Mouse (Mus musculus): ENCODE measurements around the gene Samd15.
A peak's percentile ranks its signal among the peaks of the same experiment; 100 is the strongest.
"Not testable (repeated sequence)": the region's sequence is repeated elsewhere in the genome, so short reads cannot be mapped to it uniquely, and the experiment has no call there.

Gene Samd15

GRCm38 (mm10) chr12:87199206-87199972, at the start of gene Samd15:
TSS of gene Samd15 (plus strand) at chr12:87199723.
- no peak for DNase-seq (ENCODE audit: low read depth in 1 of 2, low spot score in 2 of 2)

- not testable (repeated sequence) for DNase-seq (ENCODE audit: low read depth in 1 of 2, low spot score in 2 of 2)
Measured at GRCm38 (mm10) chr12:87154448-87154847, 45.1 kb upstream of the Samd15 start.

GRCm38 (mm10) chr12:87157361-87157760, 42.2 kb upstream of the Samd15 start:
- no peak for DNase-seq (ENCODE audit: low read depth in 1 of 2, low spot score in 2 of 2)

GRCm38 (mm10) chr12:87158099-87158498, 41.4 kb upstream of the Samd15 start:
- DNase-seq (ENCODE audit: low read depth in 1 of 2, low spot score in 2 of 2): no peak

GRCm38 (mm10) chr12:87160310-87160709, 39.2 kb upstream of the Samd15 start:
- DNase-seq (ENCODE audit: low read depth in 1 of 2, low spot score in 2 of 2): no peak

- DNase-seq (ENCODE audit: low read depth in 1 of 2, low spot score in 2 of 2): no peak
Measured at GRCm38 (mm10) chr12:87160815-87161214, 38.7 kb upstream of the Samd15 start.

- no peak for DNase-seq (ENCODE audit: low read depth in 1 of 2, low spot score in 2 of 2)
Measured at GRCm38 (mm10) chr12:87175194-87175946, 24.2 kb upstream of the Samd15 start.

- no peak for DNase-seq (ENCODE audit: low read depth in 1 of 2, low spot score in 2 of 2)
Measured at GRCm38 (mm10) chr12:87177631-87178030, 21.9 kb upstream of the Samd15 start.

GRCm38 (mm10) chr12:87193008-87193407, 6.5 kb upstream of the Samd15 start:
- no peak for DNase-seq (ENCODE audit: low read depth in 1 of 2, low spot score in 2 of 2)

- DNase-seq (ENCODE audit: low read depth in 1 of 2, low spot score in 2 of 2): no peak
Measured at GRCm38 (mm10) chr12:87195069-87195468, 4.5 kb upstream of the Samd15 start.

GRCm38 (mm10) chr12:87196310-87196709, 3.2 kb upstream of the Samd15 start:
- no peak for DNase-seq (ENCODE audit: low read depth in 1 of 2, low spot score in 2 of 2)

- no peak for DNase-seq (ENCODE audit: low read depth in 1 of 2, low spot score in 2 of 2)
Measured at GRCm38 (mm10) chr12:87198792-87199191, 731 bp upstream of the Samd15 start.

GRCm38 (mm10) chr12:87199973-87200586, 557 bp downstream of the Samd15 start, which contains the start of gene Tmed8:
TSS of gene Tmed8 (minus strand) at chr12:87200454.
- peak; percentile 11 to 33 for DNase-seq (ENCODE audit: low read depth in 1 of 2, low spot score in 2 of 2)

- no peak for DNase-seq (ENCODE audit: low read depth in 1 of 2, low spot score in 2 of 2)
Measured at GRCm38 (mm10) chr12:87201694-87202093, 2.2 kb downstream of the Samd15 start.

GRCm38 (mm10) chr12:87205789-87206188, 6.3 kb downstream of the Samd15 start:
- not testable (repeated sequence) for DNase-seq (ENCODE audit: low read depth in 1 of 2, low spot score in 2 of 2)

- no peak for DNase-seq (ENCODE audit: low read depth in 1 of 2, low spot score in 2 of 2)
Measured at GRCm38 (mm10) chr12:87212844-87213606, 13.5 kb downstream of the Samd15 start.

GRCm38 (mm10) chr12:87216053-87216452, 16.5 kb downstream of the Samd15 start:
- DNase-seq (ENCODE audit: low read depth in 1 of 2, low spot score in 2 of 2): no peak

- no peak for DNase-seq (ENCODE audit: low read depth in 1 of 2, low spot score in 2 of 2)
Measured at GRCm38 (mm10) chr12:87217596-87217995, 18.1 kb downstream of the Samd15 start.

- DNase-seq (ENCODE audit: low read depth in 1 of 2, low spot score in 2 of 2): no peak
Measured at GRCm38 (mm10) chr12:87219362-87219761, 19.8 kb downstream of the Samd15 start.

GRCm38 (mm10) chr12:87224950-87225349, 25.4 kb downstream of the Samd15 start:
- DNase-seq (ENCODE audit: low read depth in 1 of 2, low spot score in 2 of 2): no peak

GRCm38 (mm10) chr12:87226801-87227200, 27.3 kb downstream of the Samd15 start:
- no peak for DNase-seq (ENCODE audit: low read depth in 1 of 2, low spot score in 2 of 2)
